Mouse (Mus musculus): ENCODE results near the gene Klf16. TPM values are rescaled to one million over a fixed set of nuclear protein-coding genes. Genes with fewer than 3 reads are reported as not detected.
A peak's percentile ranks its signal among the peaks of the same experiment; 100 is the strongest.

Klf16 gene
- total RNA-seq, 1 experiment from 2014 or later: 9.9 TPM

GRCm38 (mm10) chr10:80584642-80585552 is 7.8 kb upstream of the Klf16 start:
- no peak for ATAC-seq (replicated peaks in 1 of 2; ENCODE audit: insufficient read depth in 1 of 2, low FRiP score in 2 of 2, low TSS enrichment in 1 of 2, low read depth in 1 of 2, poor library complexity in 2 of 2, severe bottlenecking in 2 of 2)

DNA sequence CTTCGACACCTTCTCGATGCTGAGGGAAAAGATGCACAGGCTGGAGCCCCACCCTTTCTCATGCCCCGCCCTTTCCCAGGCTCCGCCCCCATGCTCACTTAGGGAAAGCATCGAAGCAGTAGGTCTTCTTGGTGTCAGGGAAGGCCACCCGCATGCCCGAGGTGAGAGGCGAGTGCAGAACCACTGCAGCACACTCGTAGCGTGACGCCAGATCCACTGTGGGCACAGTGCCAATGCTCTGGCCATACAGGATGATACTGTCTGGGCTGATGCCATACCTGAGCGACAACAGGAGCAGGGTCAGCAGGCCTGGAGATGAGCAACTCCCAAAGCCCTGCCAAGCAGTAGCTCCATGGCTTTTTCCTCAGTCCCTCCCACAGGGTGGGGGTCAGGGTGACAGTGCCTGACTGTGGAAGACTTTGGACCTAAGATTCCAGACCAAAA is 6.9 kb upstream of the Klf16 start:
- no peak for ATAC-seq (replicated peaks in 1 of 2; ENCODE audit: insufficient read depth in 1 of 2, low FRiP score in 2 of 2, low TSS enrichment in 1 of 2, low read depth in 1 of 2, poor library complexity in 2 of 2, severe bottlenecking in 2 of 2)

GRCm38 (mm10) chr10:80583047-80583446 is 5.9 kb upstream of the Klf16 start:
- ATAC-seq (replicated peaks in 1 of 2; ENCODE audit: insufficient read depth in 1 of 2, low FRiP score in 2 of 2, low TSS enrichment in 1 of 2, low read depth in 1 of 2, poor library complexity in 2 of 2, severe bottlenecking in 2 of 2): no peak

DNA sequence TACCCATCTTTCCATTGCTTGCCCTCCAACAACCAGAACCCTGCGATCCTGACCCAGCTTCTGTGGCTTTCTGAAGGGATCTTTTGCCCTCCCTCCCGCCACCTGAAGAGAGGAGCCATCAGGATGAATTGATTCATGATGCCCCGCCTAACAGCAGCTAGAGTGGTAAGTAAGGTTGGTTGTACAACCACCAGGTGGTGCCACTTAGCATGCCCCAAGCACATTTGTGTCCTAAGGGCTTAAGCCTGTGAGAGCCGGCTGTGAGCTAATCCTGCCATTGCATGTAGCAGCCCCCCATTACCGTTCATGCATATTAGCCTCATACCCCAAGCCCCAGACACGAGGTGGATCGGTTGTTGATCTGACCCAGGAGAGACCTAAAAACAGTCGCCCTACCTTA is 1.8 kb upstream of the Klf16 start:
- peak; percentile 26 to 57; a peak in 3 of 4 replicates for ATAC-seq (replicated peaks in 1 of 2; ENCODE audit: insufficient read depth in 1 of 2, low FRiP score in 2 of 2, low TSS enrichment in 1 of 2, low read depth in 1 of 2, poor library complexity in 2 of 2, severe bottlenecking in 2 of 2)

GRCm38 (mm10) chr10:80578131-80578750 is 1.1 kb upstream of the Klf16 start:
- peak; percentile 65 to 75 for ATAC-seq (replicated peaks in 1 of 2; ENCODE audit: insufficient read depth in 1 of 2, low FRiP score in 2 of 2, low TSS enrichment in 1 of 2, low read depth in 1 of 2, poor library complexity in 2 of 2, severe bottlenecking in 2 of 2)

DNA sequence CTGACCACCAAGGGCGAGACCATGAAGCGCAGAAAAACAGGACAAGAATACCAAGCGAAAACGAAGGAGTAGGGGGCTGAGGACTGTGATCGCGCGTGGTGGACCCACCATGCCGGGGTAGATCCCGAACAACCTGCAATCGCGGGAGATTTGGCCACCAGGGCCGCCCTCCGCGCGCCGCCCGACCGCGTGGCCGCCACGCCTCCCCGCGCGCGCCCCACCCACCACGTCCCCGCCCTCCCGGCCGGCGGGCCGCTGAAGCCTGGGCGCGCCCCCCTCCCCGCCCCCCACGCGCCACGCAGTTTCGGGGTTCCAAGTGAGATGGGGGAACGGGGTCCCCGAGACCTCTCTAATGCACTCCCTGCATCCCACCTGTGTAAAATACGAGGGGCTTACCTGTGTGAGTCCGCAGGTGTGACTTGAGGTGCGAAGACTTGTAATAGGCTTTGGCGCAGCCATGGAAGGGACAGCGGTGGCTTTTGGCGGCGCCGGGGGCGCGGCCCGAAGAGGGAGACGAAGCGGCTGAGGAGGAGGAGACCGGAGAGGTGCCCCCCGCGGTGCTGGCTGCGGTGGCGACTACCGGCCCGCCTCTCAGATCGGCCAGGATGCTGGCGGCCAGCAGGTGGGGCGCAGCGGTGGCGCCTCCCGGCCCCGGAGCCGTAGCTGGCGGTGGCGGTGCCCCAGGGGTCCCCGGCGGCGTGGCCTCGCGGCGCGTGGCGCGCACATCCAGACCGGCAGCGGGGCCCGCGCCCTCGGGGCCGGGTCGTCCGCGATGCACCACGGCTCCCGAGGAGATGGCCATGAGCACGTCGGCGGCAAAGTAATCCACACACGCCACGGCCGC is 548 bp downstream of the Klf16 start:
- no peak for ATAC-seq (replicated peaks in 1 of 2; ENCODE audit: insufficient read depth in 1 of 2, low FRiP score in 2 of 2, low TSS enrichment in 1 of 2, low read depth in 1 of 2, poor library complexity in 2 of 2, severe bottlenecking in 2 of 2)

DNA sequence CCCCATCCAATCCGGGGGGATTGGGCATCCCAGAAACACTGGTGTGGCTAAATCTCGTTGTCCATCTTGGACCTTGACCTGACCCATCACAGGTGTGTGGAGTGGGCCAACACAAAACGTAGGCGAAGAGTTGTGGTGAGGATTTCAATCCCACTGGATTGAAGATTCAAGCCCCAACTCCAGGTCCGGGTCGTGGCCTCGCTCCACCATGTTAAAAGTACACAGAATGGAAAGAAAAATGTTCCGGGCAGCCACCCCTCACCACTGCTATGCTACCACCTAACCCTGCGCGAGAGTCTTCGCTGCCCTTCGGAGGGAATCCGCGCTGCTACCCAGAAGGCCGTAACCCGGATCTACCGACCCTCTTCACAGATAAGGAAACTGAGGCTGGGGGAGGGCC is 1.2 kb downstream of the Klf16 start:
- no peak for ATAC-seq (replicated peaks in 1 of 2; ENCODE audit: insufficient read depth in 1 of 2, low FRiP score in 2 of 2, low TSS enrichment in 1 of 2, low read depth in 1 of 2, poor library complexity in 2 of 2, severe bottlenecking in 2 of 2)

DNA sequence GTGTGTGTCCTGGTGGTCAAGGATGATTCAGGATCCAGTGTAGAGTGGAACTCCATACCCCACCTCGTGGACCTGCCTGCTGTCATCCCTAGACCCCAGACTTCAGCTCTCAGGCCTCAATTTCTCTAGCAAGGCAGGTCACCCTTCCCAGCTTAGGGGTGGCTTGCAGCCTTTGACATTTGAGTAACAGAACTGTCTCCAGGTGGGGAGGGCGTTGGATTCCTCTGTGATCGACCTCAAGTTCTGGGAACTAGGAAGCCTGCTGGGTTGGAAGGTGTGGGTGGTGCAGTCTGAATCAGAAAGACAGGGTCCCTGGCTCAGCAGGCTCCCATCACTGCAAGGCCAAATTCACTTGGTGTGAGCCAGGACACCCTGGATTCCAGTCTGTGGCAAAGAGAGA is 2.2 kb downstream of the Klf16 start:
- no peak for ATAC-seq (replicated peaks in 1 of 2; ENCODE audit: insufficient read depth in 1 of 2, low FRiP score in 2 of 2, low TSS enrichment in 1 of 2, low read depth in 1 of 2, poor library complexity in 2 of 2, severe bottlenecking in 2 of 2)

- ATAC-seq (replicated peaks in 1 of 2; ENCODE audit: insufficient read depth in 1 of 2, low FRiP score in 2 of 2, low TSS enrichment in 1 of 2, low read depth in 1 of 2, poor library complexity in 2 of 2, severe bottlenecking in 2 of 2): no peak
Observed at GRCm38 (mm10) chr10:80573944-80574343, 3.2 kb downstream of the Klf16 start.

- no peak for ATAC-seq (replicated peaks in 1 of 2; ENCODE audit: insufficient read depth in 1 of 2, low FRiP score in 2 of 2, low TSS enrichment in 1 of 2, low read depth in 1 of 2, poor library complexity in 2 of 2, severe bottlenecking in 2 of 2)
Observed at GRCm38 (mm10) chr10:80572477-80572876, 4.6 kb downstream of the Klf16 start.

DNA sequence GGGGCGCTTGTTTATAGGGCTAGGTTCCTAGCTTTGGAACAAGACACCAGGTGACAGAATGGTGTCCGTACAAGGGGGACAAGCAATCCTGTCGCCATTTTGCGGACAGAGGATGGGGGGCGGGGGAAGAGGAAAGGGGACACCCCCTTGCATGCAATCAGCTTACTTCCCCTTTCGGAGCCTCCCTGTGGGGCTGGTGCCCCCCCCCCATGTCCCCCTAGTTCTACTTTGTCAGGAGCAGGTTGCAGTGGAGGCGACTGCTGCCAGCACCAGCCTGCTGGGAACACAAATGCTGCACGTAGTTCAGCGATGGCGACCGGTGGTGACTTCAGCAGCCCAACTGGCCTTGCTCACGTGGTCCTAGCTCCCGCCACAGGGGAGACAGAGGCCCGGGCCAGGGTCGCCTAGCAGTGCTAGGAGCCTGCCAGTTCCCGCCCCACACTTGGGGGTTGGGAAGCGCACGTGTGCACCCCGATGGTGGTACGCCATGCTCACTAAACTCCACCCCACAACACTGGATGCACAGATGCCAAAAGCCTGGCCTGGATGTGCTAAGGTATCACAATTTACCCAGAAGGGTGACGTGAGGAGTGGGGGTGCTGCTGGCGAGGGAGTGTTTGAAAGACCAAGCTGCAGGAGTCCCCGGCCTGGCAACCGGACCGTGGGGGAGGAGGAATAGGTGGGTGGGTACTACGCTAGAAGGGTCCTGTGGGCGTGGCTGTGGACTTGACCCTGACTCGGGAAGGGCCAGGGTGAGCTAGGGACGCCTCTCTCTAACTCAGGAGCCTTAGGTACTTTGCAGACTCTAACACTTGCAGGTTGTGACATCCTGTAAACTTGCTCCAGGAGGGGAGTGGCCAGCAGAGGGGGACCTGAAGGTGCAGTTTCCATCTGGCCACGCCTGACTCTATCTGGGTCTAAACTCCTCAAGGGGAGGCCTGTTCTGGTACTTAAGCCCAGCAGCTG is 6.0 kb downstream of the Klf16 start:
- peak; percentile 5 to 18; a peak in 1 of 4 replicates for ATAC-seq (replicated peaks in 1 of 2; ENCODE audit: insufficient read depth in 1 of 2, low FRiP score in 2 of 2, low TSS enrichment in 1 of 2, low read depth in 1 of 2, poor library complexity in 2 of 2, severe bottlenecking in 2 of 2)

DNA sequence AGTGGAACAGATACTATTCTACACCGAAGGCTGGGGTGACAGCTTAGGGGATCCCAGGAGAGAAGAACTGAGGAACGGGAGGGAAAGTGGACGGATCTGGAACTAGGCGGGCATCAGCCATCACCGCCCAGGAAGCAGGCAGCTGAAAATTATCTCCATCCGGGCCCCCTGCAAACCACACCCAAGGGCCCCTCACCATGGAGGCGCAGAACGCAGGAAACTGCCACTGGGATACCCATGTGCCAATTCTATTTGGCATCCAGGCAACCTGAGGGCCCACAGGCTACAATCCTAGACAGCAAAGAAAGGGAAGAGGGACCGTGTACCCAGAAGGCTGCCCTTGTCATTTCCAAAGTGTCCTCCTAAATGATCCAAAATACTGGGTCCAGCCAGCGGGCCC is 6.7 kb downstream of the Klf16 start:
- no peak for ATAC-seq (replicated peaks in 1 of 2; ENCODE audit: insufficient read depth in 1 of 2, low FRiP score in 2 of 2, low TSS enrichment in 1 of 2, low read depth in 1 of 2, poor library complexity in 2 of 2, severe bottlenecking in 2 of 2)

DNA sequence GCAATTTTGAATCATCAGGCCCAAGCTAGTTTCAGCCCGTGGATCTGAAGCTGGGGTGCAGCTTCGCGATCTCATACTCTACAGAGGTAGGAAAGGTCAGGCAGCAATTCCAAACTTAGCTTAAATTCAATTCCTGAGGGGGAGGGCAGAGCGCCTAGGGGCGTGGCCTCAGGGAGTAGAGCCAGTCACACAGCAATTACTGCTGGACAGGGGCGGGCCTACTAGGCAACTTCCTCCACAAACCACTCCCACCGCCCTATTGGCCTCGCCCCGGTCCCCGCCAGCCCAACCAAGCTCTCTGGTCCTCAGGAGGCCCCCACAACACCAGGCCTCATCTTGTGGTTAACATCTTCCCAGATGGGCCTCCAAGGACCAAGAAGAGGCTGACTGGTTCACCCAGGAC is 7.5 kb downstream of the Klf16 start:
- peak; percentile 73 to 80 for ATAC-seq (replicated peaks in 1 of 2; ENCODE audit: insufficient read depth in 1 of 2, low FRiP score in 2 of 2, low TSS enrichment in 1 of 2, low read depth in 1 of 2, poor library complexity in 2 of 2, severe bottlenecking in 2 of 2)

GRCm38 (mm10) chr10:80568876-80569275 is 8.2 kb downstream of the Klf16 start:
- no peak for ATAC-seq (replicated peaks in 1 of 2; ENCODE audit: insufficient read depth in 1 of 2, low FRiP score in 2 of 2, low TSS enrichment in 1 of 2, low read depth in 1 of 2, poor library complexity in 2 of 2, severe bottlenecking in 2 of 2)

- peak; percentile 46 to 48; a peak in 3 of 4 replicates for ATAC-seq (replicated peaks in 1 of 2; ENCODE audit: insufficient read depth in 1 of 2, low FRiP score in 2 of 2, low TSS enrichment in 1 of 2, low read depth in 1 of 2, poor library complexity in 2 of 2, severe bottlenecking in 2 of 2)
Observed at GRCm38 (mm10) chr10:80566375-80567092, 10.6 kb downstream of the Klf16 start.

All from hematopoietic stem cell, adult 5-6 weeks (primary cell).